32 mouse cellular contexts compared by ENCODE assay signal in the genomic region with DNA sequence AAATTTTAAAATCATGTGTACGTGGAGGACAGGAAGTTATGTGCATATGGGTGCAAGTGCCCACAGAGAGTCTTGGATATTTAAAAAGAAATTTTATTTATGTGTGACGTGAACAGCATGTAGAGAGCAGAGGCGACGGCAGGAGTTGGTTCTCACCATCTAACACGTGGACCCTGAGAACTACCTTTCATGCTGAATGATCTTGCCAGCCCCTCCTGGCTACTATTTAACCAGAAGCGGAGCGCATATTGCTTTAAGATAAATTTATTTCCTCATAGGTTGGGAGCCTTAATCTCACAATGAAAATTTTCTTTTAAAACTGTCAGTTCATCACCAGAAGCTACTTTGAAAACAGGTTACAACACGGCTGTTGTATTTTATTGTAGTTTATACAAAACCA. TPM values are rescaled to one million over a fixed set of nuclear protein-coding genes. Genes with fewer than 3 reads are reported as not detected.
"Had no signal": no experiment of that assay in that cellular context is flagged by ENCODE, and none has a peak within 500 bp of the region (broad histone marks: within the 10 kb centered on the region; RNA-seq: fewer than 3 reads in every experiment).

No protein-coding gene starts in this region.

- H3K36me3 ChIP-seq: forebrain, embryonic 15.5 days had no signal

- H3K9ac ChIP-seq: embryonic facial prominence, embryonic 12.5 days; embryonic facial prominence, embryonic 13.5 days; embryonic facial prominence, embryonic 15.5 days; forebrain, embryonic 12.5 days; forebrain, embryonic 13.5 days; forebrain, embryonic 15.5 days; forebrain, postnatal 0 days had no signal

- H3K27me3 ChIP-seq: embryonic facial prominence, embryonic 12.5 days; embryonic facial prominence, embryonic 13.5 days; embryonic facial prominence, embryonic 15.5 days; forebrain, embryonic 12.5 days; forebrain, embryonic 13.5 days; forebrain, embryonic 15.5 days had no signal

- ATAC-seq: forebrain, embryonic 13.5 days; forebrain, embryonic 14.5 days; forebrain, embryonic 15.5 days; forebrain, embryonic 16.5 days; forebrain, postnatal 0 days had no signal

- H3K9me3 ChIP-seq: embryonic facial prominence, embryonic 10.5 days; embryonic facial prominence, embryonic 12.5 days; embryonic facial prominence, embryonic 13.5 days; embryonic facial prominence, embryonic 15.5 days; forebrain, embryonic 10.5 days; forebrain, embryonic 12.5 days; forebrain, embryonic 13.5 days; forebrain, embryonic 15.5 days had no signal

- DNase-seq: cerebellum, adult 18-20 months; cerebellum, adult 2 months; cerebellum, adult 8-10 months; cerebellum, adult 9-10 months; cerebellum, adult 9-11 months; cerebellum, postnatal 10 days; cerebellum, postnatal 14 days; cerebellum, postnatal 25 days; cerebellum, postnatal 36 days; embryo, embryonic 11 days; forebrain, postnatal 0 days; gastrocnemius, postnatal 10 days; gastrocnemius, postnatal 14 days; gastrocnemius, postnatal 25 days; gastrocnemius, postnatal 36 days; heart, adult 11 months; heart, adult 18-20 months had no signal

- H3K4me2 ChIP-seq: embryonic facial prominence, embryonic 12.5 days; embryonic facial prominence, embryonic 13.5 days; embryonic facial prominence, embryonic 15.5 days; forebrain, embryonic 12.5 days; forebrain, embryonic 13.5 days; forebrain, embryonic 15.5 days had no signal

- H3K4me1 ChIP-seq: embryonic facial prominence, embryonic 10.5 days; embryonic facial prominence, embryonic 12.5 days; embryonic facial prominence, embryonic 13.5 days; embryonic facial prominence, embryonic 15.5 days; forebrain, embryonic 10.5 days; forebrain, embryonic 12.5 days; forebrain, embryonic 13.5 days; forebrain, embryonic 15.5 days had no signal

- H3K4me3 ChIP-seq: embryonic facial prominence, embryonic 10.5 days; embryonic facial prominence, embryonic 12.5 days; embryonic facial prominence, embryonic 13.5 days; embryonic facial prominence, embryonic 15.5 days; erythroblast, embryonic 14.5 days; forebrain, embryonic 10.5 days; forebrain, embryonic 12.5 days; forebrain, embryonic 13.5 days; forebrain, embryonic 15.5 days had no signal

- H3K27ac ChIP-seq: embryonic facial prominence, embryonic 10.5 days; embryonic facial prominence, embryonic 12.5 days; embryonic facial prominence, embryonic 13.5 days; embryonic facial prominence, embryonic 15.5 days; forebrain, embryonic 10.5 days; forebrain, embryonic 12.5 days; forebrain, embryonic 13.5 days; forebrain, embryonic 15.5 days had no signal

RNA-seq across cellular contexts. Expression of a gene that starts 45.6 kb away (rescaled TPM):
- total RNA-seq: common myeloid progenitor, adult 5-6 weeks; gastrocnemius, adult 8-10 months; granulocyte monocyte progenitor cell, adult 5-6 weeks; heart, adult 18-20 months had no signal
- polyA plus RNA-seq: erythroblast, embryonic 14.5 days; gonadal fat pad, adult 2 months had no signal
